Mouse (Mus musculus) kidney, adult 2 months (tissue): ENCODE results near the gene Gm20715.

Source experiments
- CTCF ChIP-seq: fragments of 200-500 bp; conservative IDR thresholded peaks from 2 replicates; pipeline ENCODE4 v1.5.1; 2011; ENCODE audit warnings: low read depth, mild to moderate bottlenecking, control low read depth, low read length, moderate library complexity, mixed read lengths; ENCODE audit not compliant: insufficient read depth, insufficient read length
- POLR2A ChIP-seq: fragments of 200-500 bp; IDR thresholded peaks from one replicate; pipeline ENCODE4 v1.6.1; 2011; ENCODE audit warnings: low read depth, low read length, control low read depth

DNA sequence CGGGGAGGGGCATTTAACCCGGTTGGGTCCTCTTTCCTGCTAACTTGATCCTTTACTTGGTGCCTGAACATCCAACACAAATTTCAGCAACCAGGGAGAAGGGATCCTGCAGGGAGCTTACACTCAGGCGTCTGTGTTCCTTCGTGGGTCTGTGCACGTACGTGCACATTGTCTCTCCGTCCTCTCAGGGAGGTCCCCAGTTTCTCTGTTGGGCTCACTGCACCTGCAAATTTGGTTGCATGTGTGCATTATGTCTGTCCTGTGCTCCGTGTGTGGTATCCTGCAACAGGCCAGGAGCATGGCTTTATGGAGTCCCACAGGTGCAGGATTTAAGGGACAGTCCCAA lies 5.3 kb downstream of the Gm20715 start:
- TF ChIP-seq POLR2A: no peak
- no peak for TF ChIP-seq CTCF
